Mouse (Mus musculus) embryonic stem cell, embryonic (primary cell): ENCODE results near the gene Cdkal1.

Source experiments
- CTCF ChIA-PET, 4 experiments: fragments of 300-600 bp in 2 of 4; fragments of 350-600 bp in 2 of 4; sonication (Branson Sonifier 250); formaldehyde crosslinking; loops; one replicate each; lab custom pipeline; 2022; ENCODE audit warnings: inconsistent platforms in 2 of 4; lab: Charles Lee
- POLR2A ChIA-PET, 4 experiments: fragments of 300-600 bp in 2 of 4; fragments of 350-600 bp in 2 of 4; sonication (Branson Sonifier 250); formaldehyde crosslinking; loops; one replicate each; lab custom pipeline; 2022; ENCODE audit warnings: antibody characterized with exemption in 4 of 4, inconsistent platforms in 1 of 4; lab: Charles Lee

Gene Cdkal1

DNA sequence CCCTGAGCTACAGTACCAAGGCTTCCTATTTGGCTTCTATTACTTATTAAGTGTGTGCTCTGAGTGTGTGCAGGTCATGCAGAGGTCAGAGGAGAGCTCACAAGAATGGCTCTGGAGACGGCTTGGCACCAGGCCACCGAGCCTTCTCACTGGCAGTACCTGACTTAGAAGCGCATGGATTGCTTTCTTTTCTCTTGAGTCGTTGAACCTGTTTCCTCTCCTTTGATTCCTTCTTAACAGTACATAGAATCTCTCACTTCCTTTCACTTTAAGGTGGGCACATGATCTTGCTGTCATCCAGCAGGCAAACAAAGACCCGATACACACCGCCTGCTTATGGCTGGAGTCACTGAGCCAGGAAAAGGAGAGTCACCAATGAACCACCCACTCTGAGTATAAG is 74.8 kb downstream of the Cdkal1 start:
- POLR2A ChIA-PET: no interaction called here
- CTCF ChIA-PET: no interaction called here

DNA sequence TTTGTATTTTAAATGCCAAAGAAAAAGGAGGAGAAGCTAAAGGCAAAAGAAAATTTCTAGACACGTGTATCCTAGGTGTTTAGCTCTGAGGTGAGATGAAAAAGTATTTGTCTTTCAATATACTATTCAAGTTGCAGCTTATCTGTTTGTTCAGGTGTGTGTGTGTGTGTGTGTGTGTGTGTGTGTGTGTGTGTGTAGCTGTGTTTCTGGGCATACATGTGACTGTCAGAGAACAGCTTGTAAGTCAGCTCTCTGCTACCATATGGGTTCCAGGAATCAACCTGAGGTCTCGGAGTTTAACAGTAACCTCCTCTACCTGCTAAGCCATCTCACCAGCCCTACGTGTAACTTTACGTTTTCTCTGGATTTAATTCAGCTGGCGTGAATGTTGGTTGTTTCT is 76.0 kb downstream of the Cdkal1 start:
- POLR2A ChIA-PET: interaction anchor here in 1 of 4 experiments (0.6 kb wide), 1 partner anchor 586 kb away, joined by 4 read pairs; no protein-coding TSS in a partner anchor
- CTCF ChIA-PET: interaction anchor here in 1 of 4 experiments (0.6 kb wide), 1 partner anchor 45 kb away, joined by 3 read pairs; no protein-coding TSS in a partner anchor

- ChIA-PET CTCF (interaction anchor here in 1 of 4 experiments (0.6 kb wide), 1 partner anchor 45 kb away, joined by 3 read pairs; no protein-coding TSS in a partner anchor), POLR2A (interaction anchor here in 1 of 4 experiments (0.6 kb wide), 1 partner anchor 586 kb away, joined by 4 read pairs; no protein-coding TSS in a partner anchor)
Measured at GRCm38 (mm10) chr13:29779116-29779515, 76.4 kb downstream of the Cdkal1 start.

- CTCF ChIA-PET: no interaction called here
- POLR2A ChIA-PET: interaction anchor here in 1 of 4 experiments (0.6 kb wide), 2 partner anchors 18 to 565 kb away, joined by 3 read pairs; no protein-coding TSS in a partner anchor
Measured at GRCm38 (mm10) chr13:29778124-29778523, 77.3 kb downstream of the Cdkal1 start.

- ChIA-PET POLR2A (no interaction called here), CTCF (no interaction called here)
Measured at GRCm38 (mm10) chr13:29777225-29777624, 78.2 kb downstream of the Cdkal1 start.

GRCm38 (mm10) chr13:29775603-29776230 is 79.8 kb downstream of the Cdkal1 start:
- CTCF ChIA-PET: interaction anchor here in 1 of 4 experiments (0.6 kb wide), 1 partner anchor 46 kb away, joined by 3 read pairs; no protein-coding TSS in a partner anchor

GRCm38 (mm10) chr13:29773563-29773962 is 81.9 kb downstream of the Cdkal1 start:
- CTCF ChIA-PET: no interaction called here
- POLR2A ChIA-PET: interaction anchor here in 1 of 4 experiments (0.7 kb wide), 2 partner anchors 124 to 156 kb away, joined by 3 to 4 read pairs; no protein-coding TSS in a partner anchor

More at GRCm38 (mm10) chr13:29775603-29776230, 79.8 kb downstream of the Cdkal1 start:
- POLR2A ChIA-PET: interaction anchor here in 1 of 4 experiments (0.6 kb wide), 1 partner anchor 48 kb away, joined by 3 read pairs; no protein-coding TSS in a partner anchor

- POLR2A ChIA-PET: interaction anchor here in 1 of 4 experiments (0.7 kb wide), 2 partner anchors 124 to 157 kb away, joined by 3 to 4 read pairs; no protein-coding TSS in a partner anchor
- CTCF ChIA-PET: no interaction called here
Measured at GRCm38 (mm10) chr13:29772970-29773369, 82.5 kb downstream of the Cdkal1 start.

GRCm38 (mm10) chr13:29769647-29770436 is 85.6 kb downstream of the Cdkal1 start:
- POLR2A ChIA-PET: interaction anchor here in 2 of 4 experiments (0.6 to 0.8 kb wide), 2 partner anchors 13 to 1998 kb away, joined by 3 read pairs; no protein-coding TSS in a partner anchor

GRCm38 (mm10) chr13:29768104-29768503 is 87.4 kb downstream of the Cdkal1 start:
- CTCF ChIA-PET: no interaction called here
- POLR2A ChIA-PET: no interaction called here

More at GRCm38 (mm10) chr13:29769647-29770436, 85.6 kb downstream of the Cdkal1 start:
- CTCF ChIA-PET: interaction anchor here in 1 of 4 experiments (0.6 kb wide), 1 partner anchor 54 kb away, joined by 6 read pairs; no protein-coding TSS in a partner anchor

DNA sequence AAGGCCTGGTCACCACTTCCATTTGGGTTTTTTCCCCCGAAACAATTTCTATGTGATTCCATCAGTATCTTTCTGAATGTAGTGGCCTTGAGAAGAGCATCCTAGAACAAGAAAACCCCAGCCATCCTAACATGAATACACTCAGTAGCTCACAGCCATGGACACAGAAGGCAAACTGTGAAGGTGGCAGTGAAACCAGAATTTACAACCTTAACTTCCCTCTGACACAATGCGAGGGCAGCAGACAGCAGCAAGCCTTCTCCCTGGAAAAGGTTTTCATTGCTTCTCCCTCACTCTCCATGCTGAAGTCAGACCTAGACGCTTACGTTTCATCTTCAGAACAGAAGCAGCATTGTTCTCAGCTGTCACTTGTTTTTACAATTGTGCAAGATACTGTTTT is 87.9 kb downstream of the Cdkal1 start:
- ChIA-PET POLR2A (no interaction called here), CTCF (no interaction called here)

- ChIA-PET CTCF (interaction anchor here in 1 of 4 experiments (0.6 kb wide), 1 partner anchor 69 kb away, joined by 15 read pairs; no protein-coding TSS in a partner anchor), POLR2A (no interaction called here)
Measured at GRCm38 (mm10) chr13:29766377-29766776, 89.1 kb downstream of the Cdkal1 start.

DNA sequence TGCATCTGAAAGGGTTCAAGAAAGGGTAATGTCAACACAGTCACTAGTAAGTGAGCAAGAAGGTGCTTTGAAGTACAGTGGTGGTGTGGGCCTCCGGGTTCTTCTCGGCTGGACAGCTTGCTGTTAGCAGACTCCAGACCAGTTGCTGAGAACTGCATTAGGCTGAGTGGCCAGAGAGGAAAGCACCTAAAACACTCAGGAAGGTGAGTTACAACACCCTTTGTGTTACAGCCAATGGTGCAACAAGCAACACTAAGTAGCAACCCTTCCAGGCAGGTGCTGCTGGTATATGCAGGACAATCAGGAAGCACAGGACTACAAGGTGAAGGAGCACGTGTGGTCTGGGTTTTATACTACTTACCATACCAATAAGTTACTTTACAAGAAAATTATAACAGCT is 90.2 kb downstream of the Cdkal1 start:
- CTCF ChIA-PET: no interaction called here
- POLR2A ChIA-PET: interaction anchor here in 1 of 4 experiments (0.9 to 1.4 kb wide), 2 partner anchors 13 to 26 kb away, joined by 3 read pairs; no protein-coding TSS in a partner anchor

GRCm38 (mm10) chr13:29759691-29760467 is 95.6 kb downstream of the Cdkal1 start:
- POLR2A ChIA-PET: interaction anchor here in 2 of 4 experiments (0.5 to 0.6 kb wide), 2 partner anchors 18 to 473 kb away, joined by 3 to 6 read pairs; no protein-coding TSS in a partner anchor

DNA sequence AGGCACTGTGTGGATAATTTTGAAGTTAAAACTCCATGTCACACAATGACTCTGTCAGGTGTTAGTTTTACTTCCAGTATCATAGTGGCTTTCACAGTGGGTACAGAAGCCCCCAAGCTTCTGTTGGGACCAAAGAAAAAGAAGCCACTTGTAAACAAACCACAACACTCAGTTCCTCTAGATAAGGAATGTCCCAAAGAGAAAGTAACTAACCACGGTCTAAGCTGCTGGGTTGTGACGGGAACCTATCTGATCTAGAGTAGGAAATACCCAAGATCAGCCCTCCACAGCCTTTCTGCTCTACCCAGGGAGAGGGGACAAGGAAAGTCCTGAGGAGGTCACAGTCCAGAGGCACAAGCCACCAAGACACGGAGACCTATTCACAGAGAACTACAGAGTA is 99.4 kb downstream of the Cdkal1 start:
- ChIA-PET POLR2A (interaction anchor here in 1 of 4 experiments (0.6 to 0.8 kb wide), 2 partner anchors 8 to 13 kb away, joined by 3 read pairs; no protein-coding TSS in a partner anchor), CTCF (no interaction called here)

More at GRCm38 (mm10) chr13:29759691-29760467, 95.6 kb downstream of the Cdkal1 start:
- CTCF ChIA-PET: no interaction called here

- ChIA-PET CTCF (no interaction called here), POLR2A (interaction anchor here in 2 of 4 experiments (0.6 to 2.0 kb wide), 3 partner anchors 9 to 325 kb away, joined by 3 to 6 read pairs (median 3); no protein-coding TSS in a partner anchor)
Measured at GRCm38 (mm10) chr13:29753254-29753653, 102.2 kb downstream of the Cdkal1 start.

- POLR2A ChIA-PET: interaction anchor here in 1 of 4 experiments (1.3 kb wide), 1 partner anchor 13 kb away, joined by 3 read pairs; no protein-coding TSS in a partner anchor
- CTCF ChIA-PET: no interaction called here
Measured at GRCm38 (mm10) chr13:29752061-29752460, 103.4 kb downstream of the Cdkal1 start.

DNA sequence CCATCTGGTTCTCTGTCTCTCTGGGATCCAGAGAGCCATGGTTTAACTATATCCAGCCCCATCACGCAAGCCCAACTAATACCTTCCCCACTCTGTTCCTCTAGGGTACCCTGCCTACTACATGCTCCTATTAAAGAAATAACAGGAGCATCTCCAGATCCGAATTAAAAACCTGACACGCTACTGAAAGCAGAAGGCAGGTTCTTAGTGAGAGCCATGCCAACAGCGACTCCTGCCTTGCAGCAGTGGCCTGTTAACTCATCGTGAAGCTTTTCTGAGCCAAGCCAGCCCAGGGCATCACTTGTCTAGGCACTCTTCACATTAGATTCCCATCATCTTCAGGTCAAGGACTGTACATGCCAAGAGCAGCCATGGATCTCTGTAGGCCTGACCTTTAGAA is 104.3 kb downstream of the Cdkal1 start:
- CTCF ChIA-PET: no interaction called here
- POLR2A ChIA-PET: no interaction called here
